Mouse (Mus musculus) Patski (cell line): ENCODE data around the gene Fbxw11. TPM values are rescaled to one million over a fixed set of nuclear protein-coding genes. Genes with fewer than 3 reads are reported as not detected.

Source experiments
- ATAC-seq: fragments of 100-300 bp; one replicate; pipeline ENCODE4 v1.8.0; 2021
- CTCF ChIA-PET: fragments of 350-600 bp; sonication (Branson Sonifier 250); formaldehyde crosslinking; loops from one replicate; lab custom pipeline; 2022; ENCODE audit warnings: inconsistent platforms; lab: Charles Lee
- POLR2A ChIA-PET: fragments of 350-600 bp; sonication (Branson Sonifier 250); formaldehyde crosslinking; loops from one replicate; lab custom pipeline; 2022; ENCODE audit warnings: antibody characterized with exemption, inconsistent platforms; lab: Charles Lee
- DNase-seq: peaks from one replicate; pipeline ENCODE4 v3.0.0-alpha.2; 2011; ENCODE audit warnings: low read depth, low spot score
- H3K27me3 ChIP-seq: fragments of 371-371 bp; one replicate; pipeline ENCODE4 v1.5.1; 2021
- CTCF ChIP-seq: fragments of 100-300 bp; IDR thresholded peaks from one replicate; pipeline ENCODE4 v1.5.1; 2021
- in situ Hi-C: fragments of 300-500 bp; cut with MboI; formaldehyde crosslinking; loops from 3 replicates; pipeline ENCODE4 v1.11.1; 2018; ENCODE audit warnings: low pct_unique_long_range_greater_than_20kb, mixed read lengths
- polyA plus RNA-seq: library from polyadenylated mRNA; unstranded; gene quantifications from one replicate; pipeline ENCODE4 v1.2.3, GENCODE M21; 2021

Fbxw11 gene
- polyA plus RNA-seq, 1 experiment from 2014 or later, result 92.4 TPM

DNA sequence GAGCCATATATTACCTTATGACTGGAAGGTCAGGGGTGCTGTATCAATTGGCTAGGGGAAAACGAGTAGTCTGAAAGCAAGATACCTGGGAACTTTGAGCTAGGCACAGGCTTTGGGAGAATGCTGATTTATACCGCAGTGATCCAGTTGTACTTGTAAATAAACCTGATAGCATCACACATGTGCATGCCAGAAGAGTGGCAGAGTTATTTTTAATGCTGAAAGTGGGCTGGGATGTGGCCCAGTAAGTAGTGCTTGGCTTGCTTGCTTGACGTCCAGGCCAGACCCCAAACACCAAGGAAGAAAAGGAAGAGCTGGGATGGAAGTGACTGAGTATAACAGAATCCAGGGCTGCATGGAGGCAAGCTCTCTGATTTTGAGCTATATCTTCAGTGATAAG lies 59.0 kb downstream of the Fbxw11 start:
- ATAC-seq (no peak), DNase-seq (no peak)
- POLR2A ChIA-PET, result no interaction called here
- H3K27me3 ChIP-seq, result no peaks in the 10 kb centered on the region
- no peak for TF ChIP-seq CTCF
- in situ Hi-C loops, result no loop called here
- CTCF ChIA-PET, result interaction anchor here (1.0 kb wide), 1 partner anchor 60 kb away, joined by 3 read pairs; no protein-coding TSS in a partner anchor

DNA sequence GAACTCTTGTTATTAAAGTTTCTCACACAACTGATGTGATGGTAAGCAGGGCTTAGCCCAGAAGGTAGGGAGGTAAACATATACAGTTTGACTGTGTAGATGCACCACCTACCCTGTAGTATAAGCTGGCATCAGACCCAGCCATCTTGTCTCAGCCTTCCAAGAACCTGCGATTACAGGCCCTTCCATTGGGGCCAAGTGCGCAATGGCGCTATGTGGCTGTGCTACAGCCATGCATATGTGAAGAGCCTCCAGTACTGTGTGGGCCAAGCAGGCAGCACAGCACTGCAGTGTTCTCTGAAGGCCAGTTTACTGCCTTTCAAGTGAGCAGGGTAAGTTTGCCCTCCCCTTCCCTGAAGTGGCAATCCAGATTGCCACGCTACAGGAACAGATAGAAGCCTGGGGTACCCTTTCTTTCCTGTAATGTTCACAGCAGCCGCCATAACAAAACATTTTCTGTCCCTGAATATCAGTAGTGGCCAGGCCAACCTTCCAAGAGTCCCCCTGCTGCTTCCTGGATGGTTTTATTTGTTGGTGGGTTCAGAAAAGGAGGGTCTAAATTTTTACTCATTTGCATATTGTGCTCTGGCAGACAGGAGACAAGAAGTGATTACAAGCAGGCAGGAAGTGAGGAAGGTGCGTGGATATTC lies 61.8 kb downstream of the Fbxw11 start:
- H3K27me3 ChIP-seq, result no peaks in the 10 kb centered on the region
- in situ Hi-C loops, result no loop called here
- ATAC-seq, result no peak
- no peak for TF ChIP-seq CTCF
- DNase-seq, result no peak
- ChIA-PET CTCF (interaction anchor here (0.9 to 1.5 kb wide), 5 partner anchors 19 to 191 kb away, joined by 3 read pairs; no protein-coding TSS in a partner anchor), POLR2A (no interaction called here)

- ATAC-seq (no peak), DNase-seq (no peak)
- in situ Hi-C loops, result loop anchor here (5.0 kb wide), 2 partner anchors 84 to 254 kb away; no protein-coding TSS in a partner anchor
- no peak for TF ChIP-seq CTCF
- ChIA-PET POLR2A (no interaction called here), CTCF (interaction anchor here (0.7 kb wide), 1 partner anchor 81 kb away, joined by 3 read pairs; no protein-coding TSS in a partner anchor)
- no peaks in the 10 kb centered on the region for H3K27me3 ChIP-seq
These were observed 64.0 kb downstream of the Fbxw11 start for GRCm38 (mm10) chr11:32706406-32706993.

- in situ Hi-C loops, result loop anchor here (5.0 kb wide), 2 partner anchors 85 to 255 kb away; no protein-coding TSS in a partner anchor
These were observed 65.0 kb downstream of the Fbxw11 start for GRCm38 (mm10) chr11:32707481-32707880.

GRCm38 (mm10) chr11:32708739-32709501 lies 66.4 kb downstream of the Fbxw11 start:
- in situ Hi-C loops, result loop anchor here (5.0 kb wide), 2 partner anchors 87 to 257 kb away; no protein-coding TSS in a partner anchor
- POLR2A ChIA-PET, result no interaction called here
- ATAC-seq (no peak), DNase-seq (no peak)
- TF ChIP-seq CTCF, result no peak
- H3K27me3 ChIP-seq, result no peaks in the 10 kb centered on the region
- CTCF ChIA-PET, result interaction anchor here (1.2 to 2.3 kb wide), 7 partner anchors 8 to 83 kb away, joined by 3 to 7 read pairs (median 4); no protein-coding TSS in a partner anchor

More at GRCm38 (mm10) chr11:32707481-32707880, 65.0 kb downstream of the Fbxw11 start:
- no peak for TF ChIP-seq CTCF
- CTCF ChIA-PET, result interaction anchor here (1.2 to 2.0 kb wide), 4 partner anchors 9 to 82 kb away, joined by 3 to 5 read pairs (median 4); no protein-coding TSS in a partner anchor
- no peaks in the 10 kb centered on the region for H3K27me3 ChIP-seq
- no peak for DNase-seq
- POLR2A ChIA-PET, result no interaction called here
- no peak for ATAC-seq

DNA sequence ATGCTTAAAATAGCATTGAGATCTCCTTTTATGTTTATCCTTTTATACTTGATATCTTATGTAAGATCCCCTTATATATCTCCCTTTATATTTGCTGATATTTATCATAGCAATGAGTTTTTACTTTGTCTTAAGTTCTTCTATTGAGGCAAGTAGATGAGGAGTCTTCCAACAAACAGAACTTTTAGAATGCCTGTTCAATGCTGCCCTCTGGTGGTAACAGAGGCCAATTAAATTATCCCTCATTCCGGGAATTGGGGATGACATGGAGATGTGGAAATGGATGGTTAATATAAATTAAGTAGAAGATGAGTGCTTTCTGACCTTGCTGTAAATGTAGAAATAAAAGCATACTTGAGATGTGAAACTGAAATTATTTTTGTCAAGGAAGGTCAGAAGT lies 67.0 kb downstream of the Fbxw11 start:
- POLR2A ChIA-PET, result no interaction called here

GRCm38 (mm10) chr11:32714230-32714629 lies 71.7 kb downstream of the Fbxw11 start:
- peak; percentile 73 for TF ChIP-seq CTCF

More for the DNA sequence above, 67.0 kb downstream of the Fbxw11 start:
- TF ChIP-seq CTCF, result peak; percentile 73
- in situ Hi-C loops, result loop anchor here (5.0 kb wide), 2 partner anchors 87 to 257 kb away; no protein-coding TSS in a partner anchor
- DNase-seq (peak; percentile 27), ATAC-seq (no peak)
- H3K27me3 ChIP-seq, result no peaks in the 10 kb centered on the region
- CTCF ChIA-PET, result interaction anchor here (1.2 to 2.3 kb wide), 3 partner anchors 9 to 52 kb away, joined by 3 to 7 read pairs (median 4); no protein-coding TSS in a partner anchor

DNA sequence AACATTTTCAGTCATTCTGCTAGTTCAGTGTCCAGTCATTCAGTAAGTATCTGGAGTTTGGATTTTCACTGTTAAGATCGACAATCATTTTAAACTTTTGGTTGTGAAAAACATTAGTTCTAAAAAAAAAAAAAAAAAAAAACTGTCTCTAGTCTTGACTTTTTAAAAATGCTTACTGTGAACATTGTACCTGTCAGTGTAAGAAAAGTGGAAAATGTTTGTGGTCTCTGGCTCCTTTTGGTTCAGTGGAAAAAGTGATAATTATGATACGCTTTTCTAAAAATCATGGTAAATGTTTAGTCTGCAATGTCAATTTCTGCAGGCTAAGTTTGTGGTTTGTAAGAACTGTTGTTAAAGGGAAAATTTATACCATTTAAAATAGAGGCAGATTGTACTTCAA lies 72.4 kb downstream of the Fbxw11 start:
- TF ChIP-seq CTCF, result no peak
- no peaks in the 10 kb centered on the region for H3K27me3 ChIP-seq
- DNase-seq, result no peak
- ATAC-seq, result no peak
- ChIA-PET POLR2A (no interaction called here), CTCF (no interaction called here)
- in situ Hi-C loops, result loop anchor here (5.0 kb wide), 2 partner anchors 242 to 427 kb away; no protein-coding TSS in a partner anchor

More at GRCm38 (mm10) chr11:32714230-32714629, 71.7 kb downstream of the Fbxw11 start:
- DNase-seq (no peak), ATAC-seq (no peak)
- H3K27me3 ChIP-seq, result no peaks in the 10 kb centered on the region
- in situ Hi-C loops, result no loop called here
- POLR2A ChIA-PET, result no interaction called here
- CTCF ChIA-PET, result no interaction called here

DNA sequence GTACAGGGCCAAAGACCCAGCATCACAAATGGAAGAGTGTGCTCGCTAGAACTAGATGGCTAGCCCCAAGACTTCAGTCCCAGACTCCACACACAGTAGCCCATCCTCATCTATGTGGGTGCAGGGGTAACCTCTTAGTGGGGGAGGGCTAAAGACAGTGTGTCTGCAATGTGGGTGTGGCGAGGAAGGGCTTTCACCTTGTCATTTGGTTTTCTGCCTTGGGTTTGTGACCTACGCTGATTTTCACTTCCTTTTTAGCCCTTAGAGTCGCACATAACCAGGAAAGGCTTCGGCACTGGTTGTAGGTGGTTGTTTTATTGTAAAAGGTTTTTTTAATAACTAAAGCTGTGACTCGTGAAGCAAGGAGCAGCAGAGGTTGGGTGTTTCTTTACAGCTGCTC lies 73.0 kb downstream of the Fbxw11 start:
- no peak for ATAC-seq
- no peak for DNase-seq
- in situ Hi-C loops, result loop anchor here (5.0 kb wide), 2 partner anchors 242 to 427 kb away; no protein-coding TSS in a partner anchor
- no peak for TF ChIP-seq CTCF
- CTCF ChIA-PET, result no interaction called here
- POLR2A ChIA-PET, result interaction anchor here (0.7 kb wide), 1 partner anchor 15 kb away, joined by 5 read pairs; no protein-coding TSS in a partner anchor
- no peaks in the 10 kb centered on the region for H3K27me3 ChIP-seq

- H3K27me3 ChIP-seq, result no peaks in the 10 kb centered on the region
- DNase-seq (no peak), ATAC-seq (no peak)
- CTCF ChIA-PET, result interaction anchor here (1.1 to 1.5 kb wide), 2 partner anchors 8 to 433 kb away, joined by 3 to 4 read pairs; no protein-coding TSS in a partner anchor
- in situ Hi-C loops, result loop anchor here (5.0 kb wide), 2 partner anchors 241 to 426 kb away; no protein-coding TSS in a partner anchor
- POLR2A ChIA-PET, result interaction anchor here (0.7 kb wide), 1 partner anchor 14 kb away, joined by 5 read pairs; no protein-coding TSS in a partner anchor
- TF ChIP-seq CTCF, result no peak
These were observed 73.4 kb downstream of the Fbxw11 start for GRCm38 (mm10) chr11:32715970-32716369.
